Mouse (Mus musculus): ENCODE measurements around the gene Lmx1a.

GRCm38 (mm10) chr1:167874099-167874498 lies 185.1 kb downstream of the Lmx1a start:
- TF ChIP-seq CTCF (conservative IDR thresholded peaks at IDR 0.05; ENCODE audit: low read length) (no peak), POU5F1 (IDR thresholded peaks at IDR 0.05; ENCODE audit: borderline replicate concordance, low read length) (no peak), NANOG (IDR thresholded peaks at IDR 0.05; ENCODE audit: borderline replicate concordance, low read length) (no peak)
